8 mouse cellular contexts compared by ENCODE assay signal in the genomic region with DNA sequence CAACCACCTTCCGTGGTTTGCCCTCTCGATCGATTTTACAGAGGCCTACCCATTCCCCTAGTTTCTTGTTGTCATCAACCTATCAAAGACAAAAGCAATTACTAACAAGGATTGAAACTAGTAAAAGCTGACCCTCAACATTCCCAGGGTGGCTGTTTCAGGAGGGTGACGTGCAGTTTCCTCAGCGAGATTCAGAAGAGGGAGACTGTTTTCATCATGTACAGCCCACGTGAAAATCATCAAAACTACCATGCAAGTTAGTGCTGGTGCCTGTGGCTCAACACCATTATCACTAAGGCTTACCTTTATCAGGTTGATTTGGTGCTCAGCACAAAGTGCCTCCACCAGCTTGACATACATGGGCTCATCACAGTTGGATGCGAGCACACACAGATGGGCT. TPM values are rescaled to one million over a fixed set of nuclear protein-coding genes. Genes with fewer than 3 reads are reported as not detected.
A peak's percentile ranks its signal among the peaks of the same experiment; 100 is the strongest.
DNase-seq lines count a peak whose midpoint lies in the region; ATAC-seq and TF ChIP-seq lines count a peak whose summit lies in the region.
"Not testable (repeated sequence)": the region's sequence is repeated elsewhere in the genome, so short reads cannot be mapped to it uniquely, and the experiment has no call there.

No protein-coding gene starts in this region.

- 43% methylated on average over 7 of the region's 7 CpGs for WGBS in forebrain, embryonic 14.5 days
- 43% methylated on average over 7 of the region's 7 CpGs for WGBS in heart, postnatal 0 days
- WGBS in kidney, embryonic 14.5 days = 41% methylated on average over 7 of the region's 7 CpGs
- WGBS in liver, embryonic 13.5 days (ENCODE audit: insufficient replicate concordance) = 5% methylated on average over 7 of the region's 7 CpGs
- 42% methylated on average over 7 of the region's 7 CpGs for WGBS in midbrain, embryonic 12.5 days
- 52% methylated on average over 7 of the region's 7 CpGs for WGBS in stomach, embryonic 14.5 days

- H3K9ac ChIP-seq in forebrain, embryonic 14.5 days (ENCODE audit: low read length) = peak overlapping the region; percentile 93
- H3K9ac ChIP-seq in heart, postnatal 0 days (replicated peaks; ENCODE audit: low read depth, low read length) = peak overlapping the region; percentile 88
- H3K9ac ChIP-seq in kidney, embryonic 14.5 days (ENCODE audit: low read depth, low read length) = peak overlapping the region; percentile 95
- peak overlapping the region; percentile 96 for H3K9ac ChIP-seq in liver, embryonic 13.5 days
- peak overlapping the region; percentile 95 for H3K9ac ChIP-seq in midbrain, embryonic 12.5 days (replicated peaks)
- peak overlapping the region; percentile 84 for H3K9ac ChIP-seq in stomach, embryonic 14.5 days (replicated peaks; ENCODE audit: low read depth, low read length)

- not testable (repeated sequence) for H3K27me3 ChIP-seq in C2C12 (ENCODE audit: control insufficient read depth, insufficient read depth, insufficient read length); forebrain, embryonic 14.5 days (replicated peaks; ENCODE audit: control insufficient read depth, insufficient read depth, low read length); heart, postnatal 0 days (ENCODE audit: control insufficient read depth, insufficient read depth, low read length); kidney, embryonic 14.5 days (ENCODE audit: control insufficient read depth, insufficient read depth, low read length); liver, embryonic 13.5 days; midbrain, embryonic 12.5 days; stomach, embryonic 14.5 days (ENCODE audit: control insufficient read depth, insufficient read depth, low read length)

- H3K79me2 ChIP-seq in C2C12 (ENCODE audit: control insufficient read depth, insufficient read depth) = peaks cover 47% of the 10 kb centered on the region

- peaks cover 30% of the 10 kb centered on the region for H3K79me3 ChIP-seq in C2C12 (ENCODE audit: low read depth)

- peaks cover 40% of the 10 kb centered on the region for H3K36me3 ChIP-seq in C2C12 (ENCODE audit: control insufficient read depth, insufficient read depth)
- peaks cover 39% of the 10 kb centered on the region for H3K36me3 ChIP-seq in forebrain, embryonic 14.5 days (ENCODE audit: control insufficient read depth, insufficient read depth, low read length)
- peaks cover 33% of the 10 kb centered on the region for H3K36me3 ChIP-seq in heart, postnatal 0 days (replicated peaks; ENCODE audit: control insufficient read depth, insufficient read depth, low read length)
- H3K36me3 ChIP-seq in kidney, embryonic 14.5 days (ENCODE audit: control insufficient read depth, insufficient read depth, low read length) = peaks cover 38% of the 10 kb centered on the region
- peaks cover 39% of the 10 kb centered on the region for H3K36me3 ChIP-seq in liver, embryonic 13.5 days
- H3K36me3 ChIP-seq in midbrain, embryonic 12.5 days = peaks cover 37% of the 10 kb centered on the region
- H3K36me3 ChIP-seq in stomach, embryonic 14.5 days (ENCODE audit: control insufficient read depth, insufficient read depth, low read length) = peaks cover 33% of the 10 kb centered on the region

- not testable (repeated sequence) for H3K9me3 ChIP-seq in forebrain, embryonic 14.5 days (replicated peaks; ENCODE audit: control insufficient read depth, low read length); heart, postnatal 0 days (replicated peaks; ENCODE audit: control insufficient read depth, low read length); kidney, embryonic 14.5 days (ENCODE audit: control insufficient read depth, low read length); liver, embryonic 13.5 days (replicated peaks); midbrain, embryonic 12.5 days; stomach, embryonic 14.5 days (ENCODE audit: control insufficient read depth, low read depth, low read length)

- H3K4me1 ChIP-seq in cortical plate, adult 2 months (ENCODE audit: control insufficient read depth, insufficient read depth, low read length); heart, postnatal 0 days (ENCODE audit: control insufficient read depth, insufficient read depth): not testable (repeated sequence)
- H3K4me1 ChIP-seq in forebrain, embryonic 14.5 days (ENCODE audit: control insufficient read depth, insufficient read depth, low read length) = peaks cover 12% of the 10 kb centered on the region
- peaks cover 21% of the 10 kb centered on the region for H3K4me1 ChIP-seq in kidney, embryonic 14.5 days (ENCODE audit: control insufficient read depth, insufficient read depth, low read length)
- H3K4me1 ChIP-seq in liver, embryonic 13.5 days (replicated peaks) = peaks cover 65% of the 10 kb centered on the region
- peaks cover 30% of the 10 kb centered on the region for H3K4me1 ChIP-seq in midbrain, embryonic 12.5 days
- peaks cover 13% of the 10 kb centered on the region for H3K4me1 ChIP-seq in stomach, embryonic 14.5 days (ENCODE audit: control insufficient read depth, insufficient read depth, low read length)

- H3K27ac ChIP-seq in cortical plate, adult 2 months (ENCODE audit: insufficient read depth, low read length); forebrain, embryonic 14.5 days (ENCODE audit: low read depth, low read length); heart, postnatal 0 days (ENCODE audit: low read depth); kidney, embryonic 14.5 days (ENCODE audit: low read depth, low read length); midbrain, embryonic 12.5 days (replicated peaks); stomach, embryonic 14.5 days (ENCODE audit: low read length): not testable (repeated sequence)
- peak overlapping the region; percentile 88 for H3K27ac ChIP-seq in liver, embryonic 13.5 days

- not testable (repeated sequence) for TF ChIP-seq CTCF in C2C12 (IDR thresholded peaks at IDR 0.05; ENCODE audit: control insufficient read depth, insufficient read depth, insufficient read length); cortical plate, adult 2 months (IDR thresholded peaks at IDR 0.05; ENCODE audit: extremely low read depth, insufficient read depth, low read length); heart, postnatal 0 days (IDR thresholded peaks at IDR 0.05; ENCODE audit: low read depth)

- H3K4me2 ChIP-seq in forebrain, embryonic 14.5 days (ENCODE audit: low read length) = peak overlapping the region; percentile 85
- peak overlapping the region; percentile 85 for H3K4me2 ChIP-seq in heart, postnatal 0 days (ENCODE audit: low read depth, low read length)
- H3K4me2 ChIP-seq in kidney, embryonic 14.5 days (replicated peaks; ENCODE audit: low read depth, low read length) = peak overlapping the region; percentile 66
- peak overlapping the region; percentile 79 for H3K4me2 ChIP-seq in liver, embryonic 13.5 days
- peak overlapping the region; percentile 87 for H3K4me2 ChIP-seq in midbrain, embryonic 12.5 days (replicated peaks)
- H3K4me2 ChIP-seq in stomach, embryonic 14.5 days (replicated peaks; ENCODE audit: low read depth, low read length) = peak overlapping the region; percentile 88

- not testable (repeated sequence) for TF ChIP-seq EP300 in heart, postnatal 0 days (IDR thresholded peaks at IDR 0.05; ENCODE audit: low read depth)

- TF ChIP-seq POLR2A in cortical plate, adult 2 months (IDR thresholded peaks at IDR 0.05; ENCODE audit: extremely low read depth, insufficient read depth, low read length) = not testable (repeated sequence)

- not testable (repeated sequence) for DNase-seq in forebrain, embryonic 14.5 days (ENCODE audit: low spot score); heart, postnatal 0 days (ENCODE audit: low spot score); liver, embryonic 13.5 days

- peak overlapping the region; percentile 89 for H3K4me3 ChIP-seq in C2C12 (ENCODE audit: insufficient read depth, poor library complexity, severe bottlenecking)
- H3K4me3 ChIP-seq in cortical plate, adult 2 months (ENCODE audit: insufficient read depth, low read length) = peak overlapping the region; percentile 88; the same call in 1 of the 2 replicates
- H3K4me3 ChIP-seq in forebrain, embryonic 14.5 days (ENCODE audit: low read depth, low read length) = peak overlapping the region; percentile 73
- peak overlapping the region; percentile 93; the same call in 1 of the 2 replicates for H3K4me3 ChIP-seq in heart, postnatal 0 days (ENCODE audit: low read depth, low read length)
- H3K4me3 ChIP-seq in kidney, embryonic 14.5 days (ENCODE audit: low read length) = peak overlapping the region; percentile 87
- peak overlapping the region; percentile 96 for H3K4me3 ChIP-seq in liver, embryonic 13.5 days (replicated peaks)
- peak overlapping the region; percentile 91 for H3K4me3 ChIP-seq in midbrain, embryonic 12.5 days
- peak overlapping the region; percentile 82 for H3K4me3 ChIP-seq in stomach, embryonic 14.5 days (ENCODE audit: low read depth, low read length)

- H3ac ChIP-seq in C2C12 (ENCODE audit: control insufficient read depth, insufficient read length, low read depth) = peak overlapping the region; percentile 89

- ATAC-seq in forebrain, embryonic 14.5 days; heart, postnatal 0 days (ENCODE audit: insufficient read depth, low read depth); kidney, embryonic 14.5 days (ENCODE audit: low FRiP score, low TSS enrichment); liver, embryonic 13.5 days (ENCODE audit: low read depth); midbrain, embryonic 12.5 days (ENCODE audit: low FRiP score, low read depth); stomach, embryonic 14.5 days (ENCODE audit: insufficient number of reproducible peaks, insufficient read depth, low FRiP score, low read depth): not testable (repeated sequence)

RNA-seq across cellular contexts. Expression of a gene that starts 1.5 kb away (rescaled TPM):
- 6,760 TPM for polyA plus RNA-seq in C2C12 (2012; fragmentation: generic; extraction: Trizol)
- polyA plus RNA-seq in cortical plate, adult 2 months (2012; rRNA removed) = 1,194 and 1,252 TPM in 2 replicates
- 143 and 176 TPM in 2 replicates for polyA plus RNA-seq in forebrain, embryonic 14.5 days (2014; fragmentation: Nextera tagmentation; extraction: Ambion mirVana)
- total RNA-seq in heart, postnatal 0 days (2014; rRNA removed; ENCODE audit: low replicate concordance) = 2,923 and 3,021 TPM in 2 replicates
- 83.1 and 86.0 TPM in 2 replicates for polyA plus RNA-seq in heart, postnatal 0 days (2015; fragmentation: Nextera tagmentation; extraction: Ambion mirVana)
- 203 and 268 TPM in 2 replicates for polyA plus RNA-seq in kidney, embryonic 14.5 days (2014; fragmentation: Nextera tagmentation; extraction: Ambion mirVana)
- 206 and 209 TPM in 2 replicates for polyA plus RNA-seq in liver, embryonic 13.5 days (2015; fragmentation: Nextera tagmentation; extraction: Ambion mirVana)
- 101 and 104 TPM in 2 replicates for polyA plus RNA-seq in midbrain, embryonic 12.5 days (2016; fragmentation: Nextera tagmentation; extraction: Ambion mirVana)
- 247 and 248 TPM in 2 replicates for polyA plus RNA-seq in stomach, embryonic 14.5 days (2014; fragmentation: Nextera tagmentation; extraction: Ambion mirVana)

RNA-seq across cellular contexts. Expression of a gene that starts 11.2 kb away (rescaled TPM):
- 7.3 TPM for polyA plus RNA-seq in C2C12 (2012; fragmentation: generic; extraction: Trizol)
- polyA plus RNA-seq in cortical plate, adult 2 months (2012; rRNA removed) = 19.3 and 21.4 TPM in 2 replicates
- polyA plus RNA-seq in forebrain, embryonic 14.5 days (2014; fragmentation: Nextera tagmentation; extraction: Ambion mirVana) = 19.5 and 22.2 TPM in 2 replicates
- total RNA-seq in heart, postnatal 0 days (2014; rRNA removed; ENCODE audit: low replicate concordance) = 7.2 and 10.1 TPM in 2 replicates
- 4.6 and 5.4 TPM in 2 replicates for polyA plus RNA-seq in heart, postnatal 0 days (2015; fragmentation: Nextera tagmentation; extraction: Ambion mirVana)
- polyA plus RNA-seq in kidney, embryonic 14.5 days (2014; fragmentation: Nextera tagmentation; extraction: Ambion mirVana) = 13.4 and 20.0 TPM in 2 replicates
- 2.1 and 2.9 TPM in 2 replicates for polyA plus RNA-seq in liver, embryonic 13.5 days (2015; fragmentation: Nextera tagmentation; extraction: Ambion mirVana)
- polyA plus RNA-seq in midbrain, embryonic 12.5 days (2016; fragmentation: Nextera tagmentation; extraction: Ambion mirVana) = 16.4 and 18.3 TPM in 2 replicates
- 17.3 and 23.7 TPM in 2 replicates for polyA plus RNA-seq in stomach, embryonic 14.5 days (2014; fragmentation: Nextera tagmentation; extraction: Ambion mirVana)
